Mouse (Mus musculus) E14TG2a.4 (cell line): ENCODE results near the gene Snapc2.

Experiments used
- H3K27me3 ChIP-seq: 2 replicates; pipeline ENCODE4 v1.6.1; 2014; ENCODE audit warnings: low read length, control low read depth; ENCODE audit not compliant: insufficient read depth
- H3K36me3 ChIP-seq: 2 replicates; pipeline ENCODE4 v1.6.1; 2014; ENCODE audit warnings: low read length, control low read depth; ENCODE audit not compliant: insufficient read depth
- H3K4me1 ChIP-seq: replicated peaks from 2 replicates; pipeline ENCODE4 v1.6.1; 2014; ENCODE audit warnings: low read depth, low read length, control low read depth
- H3K4me3 ChIP-seq: replicated peaks from 2 replicates; pipeline ENCODE4 v1.5.1; 2014; ENCODE audit warnings: mild to moderate bottlenecking, low read length
- H3K9me3 ChIP-seq: 2 replicates; pipeline ENCODE4 v1.6.1; 2014; ENCODE audit warnings: low read length, control low read depth
- CTCF ChIP-seq: conservative IDR thresholded peaks from 2 replicates; pipeline ENCODE4 v1.5.1; 2014; ENCODE audit warnings: low read length
- NANOG ChIP-seq: IDR thresholded peaks from 2 replicates; pipeline ENCODE4 v1.6.1; 2014; ENCODE audit warnings: borderline replicate concordance, low read length, mixed read lengths
- POU5F1 ChIP-seq: IDR thresholded peaks from 2 replicates; pipeline ENCODE4 v1.6.1; 2014; ENCODE audit warnings: low read length, borderline replicate concordance

Snapc2 gene

GRCm38 (mm10) chr8:4269609-4270008, 16.7 kb downstream of the Snapc2 start:
- Histone ChIP-seq H3K4me3 (no peak overlapping the region), H3K4me1 (peaks cover 38% of the 10 kb centered on the region), H3K27me3 (no peaks in the 10 kb centered on the region), H3K9me3 (no peaks in the 10 kb centered on the region), H3K36me3 (peaks cover 86% of the 10 kb centered on the region)
- TF ChIP-seq CTCF (no peak), NANOG (no peak), POU5F1 (no peak)

GRCm38 (mm10) chr8:4275275-4276110, 22.6 kb downstream of the Snapc2 start, which contains the start of gene Timm44:
Timm44 (minus strand) TSS chr8:4275913.
- H3K4me3 ChIP-seq: peak within 1 kb of the TSS; percentile 98
- no peaks in the 10 kb centered on the region for H3K9me3 ChIP-seq
- H3K36me3 ChIP-seq: peaks cover 27% of the 10 kb centered on the region
- TF ChIP-seq POU5F1: no peak
- no peak for TF ChIP-seq CTCF
- no peak for TF ChIP-seq NANOG
- no peaks in the 10 kb centered on the region for H3K27me3 ChIP-seq
- peaks cover 23% of the 10 kb centered on the region for H3K4me1 ChIP-seq

GRCm38 (mm10) chr8:4276111-4276465, 23.2 kb downstream of the Snapc2 start:
- no peaks in the 10 kb centered on the region for H3K9me3 ChIP-seq
- peaks cover 26% of the 10 kb centered on the region for H3K36me3 ChIP-seq
- no peaks in the 10 kb centered on the region for H3K27me3 ChIP-seq
- H3K4me3 ChIP-seq: peak overlapping the region; percentile 98
- peaks cover 23% of the 10 kb centered on the region for H3K4me1 ChIP-seq
- TF ChIP-seq NANOG (no peak), POU5F1 (no peak), CTCF (no peak)

- Histone ChIP-seq H3K27me3 (no peaks in the 10 kb centered on the region), H3K4me1 (peaks cover 25% of the 10 kb centered on the region), H3K9me3 (no peaks in the 10 kb centered on the region), H3K36me3 (peaks cover 98% of the 10 kb centered on the region), H3K4me3 (no peak overlapping the region)
- TF ChIP-seq CTCF (no peak), NANOG (no peak)
Measured at GRCm38 (mm10) chr8:4292738-4293137, 39.9 kb downstream of the Snapc2 start.

GRCm38 (mm10) chr8:4297822-4298221, 44.9 kb downstream of the Snapc2 start:
- H3K36me3 ChIP-seq: peaks cover 98% of the 10 kb centered on the region
- no peak overlapping the region for H3K4me3 ChIP-seq
- no peaks in the 10 kb centered on the region for H3K27me3 ChIP-seq
- TF ChIP-seq POU5F1 (no peak), NANOG (no peak)
- H3K9me3 ChIP-seq: no peaks in the 10 kb centered on the region
- H3K4me1 ChIP-seq: peaks cover 17% of the 10 kb centered on the region

GRCm38 (mm10) chr8:4304124-4304547, 51.3 kb downstream of the Snapc2 start:
- Histone ChIP-seq H3K9me3 (no peaks in the 10 kb centered on the region), H3K4me1 (peaks cover 17% of the 10 kb centered on the region), H3K4me3 (no peak overlapping the region), H3K27me3 (no peaks in the 10 kb centered on the region), H3K36me3 (peaks cover 99% of the 10 kb centered on the region)
- TF ChIP-seq NANOG (no peak), CTCF (no peak), POU5F1 (no peak)
